In genomic region chr1:178276054-178276911, GRCm38 (mm10) we compare ENCODE assay signal across 8 mouse cellular contexts. TPM values are rescaled to one million over a fixed set of nuclear protein-coding genes. Genes with fewer than 3 reads are reported as not detected.
DNase-seq lines count a peak whose midpoint lies in the region; ATAC-seq and TF ChIP-seq lines count a peak whose summit lies in the region.

No protein-coding gene starts in this region.

- in situ Hi-C loops in Patski (cut with MboI; ENCODE audit: low pct_unique_long_range_greater_than_20kb): no loop called here

- H3K9ac ChIP-seq in hindbrain, embryonic 13.5 days: peak overlapping the region; percentile 86
- H3K9ac ChIP-seq in lung, embryonic 16.5 days (ENCODE audit: low read length): peak overlapping the region; percentile 84

- CTCF ChIA-PET in Patski (lab: Charles Lee): no interaction called here

- peak overlapping the region; percentile 89 for H3K27ac ChIP-seq in hindbrain, embryonic 13.5 days
- peak overlapping the region; percentile 46; the same call in 1 of the 2 replicates for H3K27ac ChIP-seq in lung, embryonic 16.5 days (ENCODE audit: low read length)

- TF ChIP-seq CTCF in Patski (IDR thresholded peaks at IDR 0.05): no peak

- H3K4me2 ChIP-seq in hindbrain, embryonic 13.5 days: peak overlapping the region; percentile 68
- peak overlapping the region; percentile 74 for H3K4me2 ChIP-seq in lung, embryonic 16.5 days (ENCODE audit: low read depth, low read length)

- peak overlapping the region; percentile 63 for H3K4me3 ChIP-seq in hindbrain, embryonic 13.5 days
- H3K4me3 ChIP-seq in lung, embryonic 16.5 days (ENCODE audit: low read length): peak overlapping the region; percentile 61

- no peaks in the 10 kb centered on the region for H3K36me3 ChIP-seq in hindbrain, embryonic 13.5 days
- H3K36me3 ChIP-seq in lung, embryonic 16.5 days (ENCODE audit: control insufficient read depth, insufficient read depth, low read length): no peaks in the 10 kb centered on the region

- no peaks in the 10 kb centered on the region for H3K4me1 ChIP-seq in hindbrain, embryonic 13.5 days (replicated peaks)
- peaks cover 6% of the 10 kb centered on the region; the same call in 1 of the 2 replicates for H3K4me1 ChIP-seq in lung, embryonic 16.5 days (replicated peaks; ENCODE audit: control insufficient read depth, insufficient read depth, low read length)

- H3K27me3 ChIP-seq in Patski: peaks cover 5% of the 10 kb centered on the region
- H3K27me3 ChIP-seq in hindbrain, embryonic 13.5 days: 0 out of 2 replicates have a peak, but pooled peaks cover 6% of the 10 kb centered on the region
- no peaks in the 10 kb centered on the region; the same call in 1 of the 2 replicates for H3K27me3 ChIP-seq in lung, embryonic 16.5 days (ENCODE audit: control insufficient read depth, insufficient read depth, low read depth, low read length)

- no peak for DNase-seq in Patski (ENCODE audit: low read depth, low spot score)
- peak; percentile 75 for DNase-seq in cerebellum, adult 9-11 months
- DNase-seq in frontal cortex, postnatal 14 days (ENCODE audit: low spot score in 2 of 2): peak; percentile 49 to 70
- DNase-seq in layer of hippocampus, postnatal 25 days (ENCODE audit: extremely low spot score in 1 of 2, low spot score in 1 of 2): peak; percentile 58 to 71
- DNase-seq in ovary, postnatal 36 days (ENCODE audit: low spot score): peak; percentile 65
- peak; percentile 40 for DNase-seq in urinary bladder, adult 2 months (ENCODE audit: low spot score)

- no peaks in the 10 kb centered on the region for H3K9me3 ChIP-seq in hindbrain, embryonic 13.5 days
- no peaks in the 10 kb centered on the region for H3K9me3 ChIP-seq in lung, embryonic 16.5 days (ENCODE audit: control insufficient read depth, low read length)

- WGBS in hindbrain, embryonic 13.5 days: under 1% methylated on average over 85 of the region's 87 CpGs
- under 1% methylated on average over 62 of the region's 87 CpGs for WGBS in lung, embryonic 16.5 days

- ATAC-seq in Patski: peak; percentile 39
- peak; percentile 94 for ATAC-seq in hindbrain, embryonic 13.5 days (ENCODE audit: low FRiP score)
- ATAC-seq in lung, embryonic 16.5 days (ENCODE audit: low read depth): peak; percentile 93

- POLR2A ChIA-PET in Patski (lab: Charles Lee): no interaction called here

RNA-seq across cellular contexts. Expression of gene Cox20, which starts 42.6 kb away (rescaled TPM):
- 98.4 TPM for polyA plus RNA-seq in Patski (2021)
- polyA plus RNA-seq in hindbrain, embryonic 13.5 days (2015; fragmentation: Nextera tagmentation; extraction: Ambion mirVana): 146 and 152 TPM in 2 replicates
- 10 to 100 TPM; 38.4 to 39.1 TPM for total RNA-seq in layer of hippocampus, postnatal 25 days (2021)
- polyA plus RNA-seq in lung, embryonic 16.5 days (2015; fragmentation: Nextera tagmentation; extraction: Ambion mirVana): 113 and 141 TPM in 2 replicates
- 77.2 and 84.8 TPM in 2 replicates for polyA plus RNA-seq in urinary bladder, adult 2 months (2012; rRNA removed)

Comparison
In these comparisons a context has a peak if more than half of its experiments do, and no peak if none do; other contexts are left out.
1. ATAC-seq: peak in every context shown above with its lines; median percentile 94 in hindbrain, embryonic 13.5 days; 93 in lung, embryonic 16.5 days; 39 in Patski.